Comparison of ENCODE assay signal across 10 mouse cellular contexts in the genomic region with DNA sequence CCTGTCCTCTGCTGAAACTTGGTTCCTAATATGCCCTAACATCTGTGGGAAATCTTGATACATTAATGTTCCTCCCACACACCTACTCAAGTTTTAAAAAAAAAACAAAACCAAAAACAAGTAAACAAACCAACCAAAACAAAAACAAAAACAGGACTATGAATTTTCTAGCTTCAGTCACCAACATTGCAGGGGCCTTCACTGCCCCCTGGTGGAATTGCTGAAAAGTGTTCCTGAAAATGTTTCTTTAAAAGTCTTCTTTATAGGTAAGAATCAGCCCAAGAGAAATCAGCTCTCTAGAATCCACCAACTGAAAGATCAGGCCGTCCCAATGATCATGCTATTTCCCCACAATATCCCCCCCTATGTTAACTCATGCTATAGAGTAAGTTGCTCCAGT.
DNase-seq lines count a peak whose midpoint lies in the region; ATAC-seq and TF ChIP-seq lines count a peak whose summit lies in the region.
"Had no signal": no experiment of that assay in that cellular context is flagged by ENCODE, and none has a peak within 500 bp of the region (broad histone marks: within the 10 kb centered on the region; RNA-seq: fewer than 3 reads in every experiment).

No protein-coding gene starts in this region.

- no peaks in the 10 kb centered on the region for H3K4me1 ChIP-seq in heart, embryonic 11.5 days (ENCODE audit: control insufficient read depth, insufficient read depth, low read length)
- no peaks in the 10 kb centered on the region for H3K4me1 ChIP-seq in midbrain, embryonic 11.5 days (ENCODE audit: control insufficient read depth, insufficient read depth, low read length)
- no peaks in the 10 kb centered on the region for H3K4me1 ChIP-seq in midbrain, embryonic 13.5 days (replicated peaks)
- no peaks in the 10 kb centered on the region for H3K4me1 ChIP-seq in limb, embryonic 14.5 days (ENCODE audit: control insufficient read depth, insufficient read depth, low read length)
- H3K4me1 ChIP-seq: heart, embryonic 15.5 days; lung, embryonic 15.5 days had no signal

- H3K9ac ChIP-seq in heart, embryonic 11.5 days (ENCODE audit: low read depth, low read length), result no peak overlapping the region
- no peak overlapping the region for H3K9ac ChIP-seq in midbrain, embryonic 11.5 days (ENCODE audit: low read length)
- H3K9ac ChIP-seq in midbrain, embryonic 13.5 days (replicated peaks), result no peak overlapping the region
- no peak overlapping the region for H3K9ac ChIP-seq in limb, embryonic 14.5 days (ENCODE audit: low read depth, low read length, severe bottlenecking)
- H3K9ac ChIP-seq: heart, embryonic 15.5 days; lung, embryonic 15.5 days had no signal

- no peaks in the 10 kb centered on the region for H3K27me3 ChIP-seq in heart, embryonic 11.5 days (ENCODE audit: control insufficient read depth, insufficient read depth, low read length)
- no peaks in the 10 kb centered on the region for H3K27me3 ChIP-seq in midbrain, embryonic 11.5 days (ENCODE audit: control insufficient read depth, insufficient read depth, low read length)
- H3K27me3 ChIP-seq in midbrain, embryonic 13.5 days, result no peaks in the 10 kb centered on the region
- no peaks in the 10 kb centered on the region for H3K27me3 ChIP-seq in limb, embryonic 14.5 days (ENCODE audit: control insufficient read depth, insufficient read depth, low read length)
- H3K27me3 ChIP-seq: heart, embryonic 15.5 days; lung, embryonic 15.5 days had no signal

- 26% methylated on average over 1 of the region's 1 CpGs for WGBS in heart, embryonic 11.5 days (ENCODE audit: insufficient replicate concordance)
- 31% methylated on average over 1 of the region's 1 CpGs for WGBS in midbrain, embryonic 11.5 days
- 32% methylated on average over 1 of the region's 1 CpGs for WGBS in midbrain, embryonic 13.5 days
- 13% methylated on average over 1 of the region's 1 CpGs for WGBS in limb, embryonic 14.5 days

- peak; percentile 16 to 36 for DNase-seq in heart, postnatal 10 days
- DNase-seq in midbrain, embryonic 11.5 days (ENCODE audit: low spot score, missing footprints), result peak; percentile 93
- DNase-seq in adipocyte (ENCODE audit: low spot score), result peak; percentile 56
- DNase-seq in limb, embryonic 14.5 days (ENCODE audit: low spot score), result peak; percentile 17
- no peak for DNase-seq in gastrocnemius, postnatal 14 days

- TF ChIP-seq POLR2A in limb, embryonic 14.5 days (IDR thresholded peaks at IDR 0.05; ENCODE audit: borderline replicate concordance, extremely low read depth, insufficient read depth, insufficient read length), result no peak

- H3K4me2 ChIP-seq in heart, embryonic 11.5 days, result no peak overlapping the region
- no peak overlapping the region for H3K4me2 ChIP-seq in midbrain, embryonic 11.5 days
- H3K4me2 ChIP-seq in midbrain, embryonic 13.5 days (replicated peaks), result no peak overlapping the region
- H3K4me2 ChIP-seq in limb, embryonic 14.5 days (replicated peaks; ENCODE audit: low read depth, low read length, severe bottlenecking), result no peak overlapping the region
- H3K4me2 ChIP-seq: heart, embryonic 15.5 days; lung, embryonic 15.5 days had no signal

- intact Hi-C loops in heart, postnatal 10 days (cut with DNase I), result loop anchor here (2.0 to 5.0 kb wide), 3 partner anchors 247 to 692 kb away; no protein-coding TSS in a partner anchor
- intact Hi-C loops in gastrocnemius, postnatal 14 days (cut with DNase I; ENCODE audit: low total_unique reads), result no loop called here

- H3K27ac ChIP-seq in heart, embryonic 11.5 days (ENCODE audit: low read depth, low read length), result no peak overlapping the region
- no peak overlapping the region for H3K27ac ChIP-seq in midbrain, embryonic 11.5 days (ENCODE audit: low read depth, low read length)
- no peak overlapping the region for H3K27ac ChIP-seq in midbrain, embryonic 13.5 days
- H3K27ac ChIP-seq in limb, embryonic 14.5 days (replicated peaks; ENCODE audit: low read depth, low read length), result no peak overlapping the region
- H3K27ac ChIP-seq: heart, embryonic 15.5 days; lung, embryonic 15.5 days had no signal

- H3K4me3 ChIP-seq in heart, embryonic 11.5 days (ENCODE audit: low read depth, low read length), result no peak overlapping the region
- no peak overlapping the region for H3K4me3 ChIP-seq in midbrain, embryonic 11.5 days (ENCODE audit: low read depth, low read length)
- H3K4me3 ChIP-seq in midbrain, embryonic 13.5 days (replicated peaks), result no peak overlapping the region
- no peak overlapping the region for H3K4me3 ChIP-seq in limb, embryonic 14.5 days (replicated peaks; ENCODE audit: low read length)
- H3K4me3 ChIP-seq: heart, embryonic 15.5 days; lung, embryonic 15.5 days had no signal

- no peak for ATAC-seq in heart, embryonic 11.5 days (replicated peaks; ENCODE audit: insufficient number of reproducible peaks, low FRiP score, low TSS enrichment)
- ATAC-seq in midbrain, embryonic 11.5 days (ENCODE audit: low FRiP score), result no peak
- no peak for ATAC-seq in midbrain, embryonic 13.5 days
- no peak for ATAC-seq in limb, embryonic 14.5 days (ENCODE audit: low FRiP score, low read depth)
- no peak; the same call in 1 of the 2 replicates for ATAC-seq in megakaryocyte progenitor cell, adult 5-6 weeks (replicated peaks; ENCODE audit: poor library complexity)

- H3K36me3 ChIP-seq in heart, embryonic 11.5 days (ENCODE audit: control insufficient read depth, insufficient read depth, low read length), result no peaks in the 10 kb centered on the region
- no peaks in the 10 kb centered on the region for H3K36me3 ChIP-seq in midbrain, embryonic 11.5 days (ENCODE audit: control insufficient read depth, insufficient read depth, low read length)
- H3K36me3 ChIP-seq in midbrain, embryonic 13.5 days, result peaks cover 5% of the 10 kb centered on the region; the same call in 1 of the 2 replicates
- no peaks in the 10 kb centered on the region for H3K36me3 ChIP-seq in limb, embryonic 14.5 days (ENCODE audit: control insufficient read depth, insufficient read depth, low read length)
- H3K36me3 ChIP-seq: heart, embryonic 15.5 days; lung, embryonic 15.5 days had no signal

- no peaks in the 10 kb centered on the region for H3K9me3 ChIP-seq in heart, embryonic 11.5 days (replicated peaks; ENCODE audit: control insufficient read depth, low read length)
- no peaks in the 10 kb centered on the region for H3K9me3 ChIP-seq in midbrain, embryonic 11.5 days (ENCODE audit: control insufficient read depth, low read length)
- no peaks in the 10 kb centered on the region for H3K9me3 ChIP-seq in midbrain, embryonic 13.5 days
- no peaks in the 10 kb centered on the region for H3K9me3 ChIP-seq in limb, embryonic 14.5 days (ENCODE audit: control insufficient read depth, low read length)
- H3K9me3 ChIP-seq: heart, embryonic 15.5 days; lung, embryonic 15.5 days had no signal
